Mouse (Mus musculus): ENCODE measurements around the gene Hoxa3. TPM values are rescaled to one million over a fixed set of nuclear protein-coding genes. Genes with fewer than 3 reads are reported as not detected.

Gene Hoxa3
- polyA plus RNA-seq, 1 experiment from 2014 or later: 7.7 TPM

DNA sequence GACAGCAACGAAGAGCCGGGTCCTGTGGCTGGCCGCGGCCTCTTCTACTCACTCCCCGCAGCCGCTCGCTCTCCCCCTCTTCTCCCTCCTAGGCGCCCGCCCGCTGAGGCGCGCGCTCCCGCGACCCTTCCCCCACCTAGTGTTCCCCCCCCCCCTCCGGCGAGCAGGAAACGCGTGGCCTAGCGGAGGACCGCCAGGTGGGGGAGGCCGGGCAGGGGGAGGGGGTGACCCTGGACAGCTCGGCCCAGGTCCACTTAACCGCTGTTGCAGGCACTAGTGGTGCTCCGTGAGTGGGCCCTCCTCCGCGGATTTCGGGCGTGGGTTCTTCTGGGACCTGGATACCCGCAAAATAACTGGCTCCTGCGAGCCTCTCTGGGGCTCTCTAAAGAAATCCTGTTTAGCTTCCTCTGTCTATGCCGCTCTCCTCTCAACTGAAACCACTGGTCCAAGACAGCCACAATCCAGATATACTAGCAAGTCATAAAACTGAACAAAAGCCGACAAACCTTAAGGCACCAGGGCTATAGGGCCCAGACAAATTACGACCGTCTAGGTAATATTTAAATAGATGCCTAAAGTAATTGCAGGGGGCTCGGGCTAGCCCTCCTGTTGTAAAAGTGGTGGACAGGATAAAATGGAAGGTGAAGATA lies 17.5 kb upstream of the Hoxa3 start, which contains the start of gene Hoxa9:
Hoxa9 (minus strand) TSS at position 574 of the 650 bp plus-strand sequence.
- peak within 1 kb of the TSS; percentile 100 for H3K9ac ChIP-seq (replicated peaks)
- WGBS: under 1% methylated on average over 23 of the region's 36 CpGs
- ATAC-seq (ENCODE audit: insufficient number of reproducible peaks, insufficient read depth, low FRiP score, low TSS enrichment, low read depth): peak; percentile 46
- H3K36me3 ChIP-seq: peaks cover 51% of the 10 kb centered on the region
- H3K4me3 ChIP-seq (replicated peaks): peak within 1 kb of the TSS; percentile 99
- H3K9me3 ChIP-seq: no peaks in the 10 kb centered on the region
- peak within 1 kb of the TSS; percentile 100 for H3K27ac ChIP-seq
- H3K4me2 ChIP-seq: peak within 1 kb of the TSS; percentile 96
- H3K4me1 ChIP-seq (replicated peaks): peaks cover 14% of the 10 kb centered on the region
- no peaks in the 10 kb centered on the region; the same call in 1 of the 2 replicates for H3K27me3 ChIP-seq

GRCm38 (mm10) chr6:52229558-52230416 lies 16.7 kb upstream of the Hoxa3 start:
- H3K27ac ChIP-seq: peak overlapping the region; percentile 100
- ATAC-seq (ENCODE audit: insufficient number of reproducible peaks, insufficient read depth, low FRiP score, low TSS enrichment, low read depth): no peak
- H3K9ac ChIP-seq (replicated peaks): peak overlapping the region; percentile 100
- peak overlapping the region; percentile 78 for H3K4me3 ChIP-seq (replicated peaks)
- no peaks in the 10 kb centered on the region for H3K27me3 ChIP-seq
- WGBS: under 1% methylated on average over 44 of the region's 44 CpGs
- peaks cover 7% of the 10 kb centered on the region; the same call in 1 of the 2 replicates for H3K4me1 ChIP-seq (replicated peaks)
- peaks cover 53% of the 10 kb centered on the region for H3K36me3 ChIP-seq
- no peaks in the 10 kb centered on the region for H3K9me3 ChIP-seq
- peak overlapping the region; percentile 96 for H3K4me2 ChIP-seq

- no peaks in the 10 kb centered on the region for H3K27me3 ChIP-seq
- ATAC-seq (ENCODE audit: insufficient number of reproducible peaks, insufficient read depth, low FRiP score, low TSS enrichment, low read depth): no peak
- H3K4me1 ChIP-seq (replicated peaks): peaks cover 7% of the 10 kb centered on the region; the same call in 1 of the 2 replicates
- H3K4me2 ChIP-seq: peak overlapping the region; percentile 96
- peak overlapping the region; percentile 78 for H3K4me3 ChIP-seq (replicated peaks)
- H3K27ac ChIP-seq: peak overlapping the region; percentile 100
- H3K9me3 ChIP-seq: no peaks in the 10 kb centered on the region
- H3K36me3 ChIP-seq: peaks cover 53% of the 10 kb centered on the region
- peak overlapping the region; percentile 100 for H3K9ac ChIP-seq (replicated peaks)
- under 1% methylated on average over 38 of the region's 38 CpGs for WGBS
Observed at GRCm38 (mm10) chr6:52228475-52229465, 15.6 kb upstream of the Hoxa3 start.

DNA sequence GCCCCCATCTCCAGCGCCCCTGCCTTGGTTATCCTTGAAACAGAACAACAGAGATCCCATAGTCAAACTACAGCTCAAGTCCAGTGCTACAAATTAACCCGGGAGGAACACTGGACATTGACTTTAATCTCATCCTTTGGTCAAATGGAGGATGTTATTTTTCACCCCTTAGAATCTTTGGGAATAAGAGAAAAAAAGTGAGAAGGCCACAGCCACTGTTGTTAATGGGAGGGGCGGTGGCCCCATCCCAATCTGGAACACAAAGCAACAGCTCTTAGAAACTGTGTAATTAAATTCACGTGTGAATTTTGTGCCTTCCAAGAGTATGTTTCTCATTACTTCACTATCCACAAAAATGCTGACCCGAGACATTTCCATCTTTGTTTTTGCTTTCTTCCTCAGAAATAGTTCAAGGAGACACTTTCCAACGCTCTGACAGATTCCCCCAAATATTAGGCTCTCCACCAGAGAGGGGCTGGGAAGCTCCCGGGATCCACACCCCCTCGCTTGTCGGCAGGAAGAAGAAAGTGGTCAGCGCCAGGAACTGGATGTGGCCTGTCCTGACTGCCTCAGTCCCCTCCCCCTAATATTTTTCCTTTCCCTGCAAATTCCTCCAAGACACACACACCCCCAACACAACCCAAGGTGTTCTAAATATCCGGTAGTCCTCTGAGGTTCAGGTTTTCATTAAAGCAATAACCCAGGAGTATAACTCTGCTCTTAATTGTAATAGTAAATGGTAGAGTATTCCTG lies 14.5 kb upstream of the Hoxa3 start:
- ATAC-seq (ENCODE audit: insufficient number of reproducible peaks, insufficient read depth, low FRiP score, low TSS enrichment, low read depth): no peak
- 2% methylated on average over 11 of the region's 11 CpGs for WGBS
- Histone ChIP-seq H3K36me3 (peaks cover 44% of the 10 kb centered on the region), H3K4me2 (peak overlapping the region; percentile 96), H3K27ac (peak overlapping the region; percentile 99), H3K9me3 (no peaks in the 10 kb centered on the region), H3K27me3 (no peaks in the 10 kb centered on the region), H3K4me1 (replicated peaks) (peaks cover 7% of the 10 kb centered on the region; the same call in 1 of the 2 replicates), H3K4me3 (replicated peaks) (peak overlapping the region; percentile 89), H3K9ac (replicated peaks) (peak overlapping the region; percentile 100)

GRCm38 (mm10) chr6:52226569-52227257 lies 13.6 kb upstream of the Hoxa3 start:
- peak overlapping the region; percentile 96 for H3K4me2 ChIP-seq
- no peaks in the 10 kb centered on the region for H3K9me3 ChIP-seq
- no peaks in the 10 kb centered on the region for H3K27me3 ChIP-seq
- peaks cover 34% of the 10 kb centered on the region for H3K36me3 ChIP-seq
- WGBS: under 1% methylated on average over 26 of the region's 26 CpGs
- peak overlapping the region; percentile 99 for H3K27ac ChIP-seq
- H3K9ac ChIP-seq (replicated peaks): peak overlapping the region; percentile 100
- H3K4me3 ChIP-seq (replicated peaks): peak overlapping the region; percentile 89
- H3K4me1 ChIP-seq (replicated peaks): peaks cover 7% of the 10 kb centered on the region
- ATAC-seq (ENCODE audit: insufficient number of reproducible peaks, insufficient read depth, low FRiP score, low TSS enrichment, low read depth): peak; percentile 27

GRCm38 (mm10) chr6:52225612-52226568 lies 12.8 kb upstream of the Hoxa3 start:
- H3K4me2 ChIP-seq: peak overlapping the region; percentile 96
- ATAC-seq (ENCODE audit: insufficient number of reproducible peaks, insufficient read depth, low FRiP score, low TSS enrichment, low read depth): peak; percentile 64
- peak overlapping the region; percentile 99 for H3K27ac ChIP-seq
- H3K36me3 ChIP-seq: peaks cover 32% of the 10 kb centered on the region
- peaks cover 13% of the 10 kb centered on the region for H3K4me1 ChIP-seq (replicated peaks)
- no peaks in the 10 kb centered on the region for H3K27me3 ChIP-seq
- no peaks in the 10 kb centered on the region for H3K9me3 ChIP-seq
- H3K4me3 ChIP-seq (replicated peaks): peak overlapping the region; percentile 89
- peak overlapping the region; percentile 100 for H3K9ac ChIP-seq (replicated peaks)
- WGBS: under 1% methylated on average over 66 of the region's 69 CpGs

- Histone ChIP-seq H3K36me3 (peaks cover 27% of the 10 kb centered on the region), H3K9me3 (no peaks in the 10 kb centered on the region), H3K4me2 (peak overlapping the region; percentile 96), H3K27ac (peak overlapping the region; percentile 99), H3K4me1 (replicated peaks) (peaks cover 21% of the 10 kb centered on the region), H3K9ac (replicated peaks) (peak overlapping the region; percentile 100), H3K4me3 (replicated peaks) (peak overlapping the region; percentile 89), H3K27me3 (no peaks in the 10 kb centered on the region)
- under 1% methylated on average over 36 of the region's 36 CpGs for WGBS
- no peak for ATAC-seq (ENCODE audit: insufficient number of reproducible peaks, insufficient read depth, low FRiP score, low TSS enrichment, low read depth)
Observed at GRCm38 (mm10) chr6:52224895-52225611, 11.9 kb upstream of the Hoxa3 start.

- H3K27me3 ChIP-seq: no peaks in the 10 kb centered on the region
- H3K4me3 ChIP-seq (replicated peaks): peak overlapping the region; percentile 89
- peaks cover 20% of the 10 kb centered on the region for H3K36me3 ChIP-seq
- peak overlapping the region; percentile 96 for H3K4me2 ChIP-seq
- peak overlapping the region; percentile 99 for H3K27ac ChIP-seq
- H3K4me1 ChIP-seq (replicated peaks): peaks cover 29% of the 10 kb centered on the region
- ATAC-seq (ENCODE audit: insufficient number of reproducible peaks, insufficient read depth, low FRiP score, low TSS enrichment, low read depth): no peak
- H3K9ac ChIP-seq (replicated peaks): peak overlapping the region; percentile 100
- WGBS: under 1% methylated on average over 24 of the region's 24 CpGs
- H3K9me3 ChIP-seq: no peaks in the 10 kb centered on the region
Observed at GRCm38 (mm10) chr6:52223939-52224760, 11.0 kb upstream of the Hoxa3 start.
